Mouse (Mus musculus) ES-Bruce4 (cell line): ENCODE measurements at regions not wholly inside any gene's neighbourhood (a gene's known extent, or its start where the extent isn't known, plus 50 kb on each side); places are given as distances from the start of the nearest gene placed in this dataset.

Experiments used
- H3K27ac ChIP-seq: 2 replicates; pipeline ENCODE4 v1.5.1; 2012; ENCODE audit warnings: low read length, inconsistent platforms; ENCODE audit not compliant: insufficient read depth
- H3K27me3 ChIP-seq: 2 replicates; pipeline ENCODE4 v1.6.1; 2012; ENCODE audit warnings: mild to moderate bottlenecking, low read length, inconsistent platforms; ENCODE audit not compliant: control insufficient read depth, poor library complexity, insufficient read depth, severe bottlenecking
- H3K36me3 ChIP-seq: 2 replicates; pipeline ENCODE4 v1.6.1; 2012; ENCODE audit warnings: inconsistent platforms, mild to moderate bottlenecking, low read length, moderate library complexity; ENCODE audit not compliant: control insufficient read depth, poor library complexity, insufficient read depth, severe bottlenecking
- H3K4me1 ChIP-seq: one replicate; pipeline ENCODE4 v1.8.1; 2011; ENCODE audit warnings: low read length; ENCODE audit not compliant: control insufficient read depth, insufficient read depth
- H3K4me3 ChIP-seq: 2 replicates; pipeline ENCODE4 v1.5.1; 2011; ENCODE audit warnings: low read depth, mild to moderate bottlenecking, low read length
- H3K9ac ChIP-seq: 2 replicates; pipeline ENCODE4 v1.6.1; 2012; ENCODE audit warnings: low read depth, mild to moderate bottlenecking, inconsistent platforms; ENCODE audit not compliant: poor library complexity, severe bottlenecking
- H3K9me3 ChIP-seq: replicated peaks from 2 replicates; pipeline ENCODE4 v1.6.1; 2012; ENCODE audit warnings: mild to moderate bottlenecking, low read length, inconsistent platforms; ENCODE audit not compliant: control insufficient read depth, poor library complexity, insufficient read depth, severe bottlenecking
- CTCF ChIP-seq: IDR thresholded peaks from one replicate; pipeline ENCODE4 v1.8.1; 2011; ENCODE audit warnings: low read depth, low read length
- EP300 ChIP-seq: IDR thresholded peaks from 2 replicates; pipeline ENCODE4 v1.6.1; 2011; ENCODE audit warnings: low read depth, low read length; ENCODE audit not compliant: insufficient read depth
- POLR2A ChIP-seq: IDR thresholded peaks from one replicate; pipeline ENCODE4 v1.8.1; 2011; ENCODE audit warnings: low read length; ENCODE audit not compliant: insufficient read depth

GRCm38 (mm10) chr8:44656031-44656430, 279.2 kb upstream of the Fat1 start:
- TF ChIP-seq POLR2A (no peak), CTCF (no peak), EP300 (no peak)
- H3K9ac ChIP-seq = no peak overlapping the region
- no peaks in the 10 kb centered on the region for H3K4me1 ChIP-seq
- no peak overlapping the region for H3K4me3 ChIP-seq
- H3K27ac ChIP-seq = no peak overlapping the region
- no peaks in the 10 kb centered on the region for H3K9me3 ChIP-seq
- H3K36me3 ChIP-seq = no peaks in the 10 kb centered on the region
- H3K27me3 ChIP-seq = no peaks in the 10 kb centered on the region; the same call in 1 of the 2 replicates

- H3K27me3 ChIP-seq = no peaks in the 10 kb centered on the region; the same call in 1 of the 2 replicates
- no peak for TF ChIP-seq POLR2A
- TF ChIP-seq EP300 = no peak
- TF ChIP-seq CTCF = no peak
- H3K4me3 ChIP-seq = no peak overlapping the region
- no peak overlapping the region for H3K27ac ChIP-seq
- H3K36me3 ChIP-seq = no peaks in the 10 kb centered on the region
- no peaks in the 10 kb centered on the region for H3K4me1 ChIP-seq
- H3K9ac ChIP-seq = no peak overlapping the region
- no peaks in the 10 kb centered on the region for H3K9me3 ChIP-seq
These were observed 278.8 kb upstream of the Fat1 start for GRCm38 (mm10) chr8:44656470-44656869.

GRCm38 (mm10) chr8:44661696-44662095, 273.6 kb upstream of the Fat1 start:
- Histone ChIP-seq H3K27ac (no peak overlapping the region), H3K9ac (no peak overlapping the region), H3K4me3 (no peak overlapping the region), H3K27me3 (no peaks in the 10 kb centered on the region), H3K36me3 (no peaks in the 10 kb centered on the region), H3K9me3 (no peaks in the 10 kb centered on the region), H3K4me1 (no peaks in the 10 kb centered on the region)
- TF ChIP-seq CTCF = no peak
- no peak for TF ChIP-seq POLR2A
- TF ChIP-seq EP300 = no peak

- no peaks in the 10 kb centered on the region for H3K4me1 ChIP-seq
- H3K27me3 ChIP-seq = no peaks in the 10 kb centered on the region
- no peaks in the 10 kb centered on the region for H3K36me3 ChIP-seq
- no peak overlapping the region for H3K27ac ChIP-seq
- H3K9ac ChIP-seq = no peak overlapping the region
- H3K4me3 ChIP-seq = no peak overlapping the region
- TF ChIP-seq EP300 (no peak), POLR2A (no peak), CTCF (no peak)
- no peaks in the 10 kb centered on the region for H3K9me3 ChIP-seq
These were observed 248.1 kb upstream of the Fat1 start for GRCm38 (mm10) chr8:44687126-44687525.

- H3K9ac ChIP-seq = no peak overlapping the region
- no peaks in the 10 kb centered on the region for H3K36me3 ChIP-seq
- H3K27ac ChIP-seq = no peak overlapping the region
- no peaks in the 10 kb centered on the region for H3K4me1 ChIP-seq
- no peak for TF ChIP-seq CTCF
- H3K9me3 ChIP-seq = no peaks in the 10 kb centered on the region
- H3K27me3 ChIP-seq = no peaks in the 10 kb centered on the region
- no peak overlapping the region for H3K4me3 ChIP-seq
These were observed 245.2 kb upstream of the Fat1 start for GRCm38 (mm10) chr8:44689837-44690592.

GRCm38 (mm10) chr8:44690593-44690950, 244.7 kb upstream of the Fat1 start:
- Histone ChIP-seq H3K36me3 (no peaks in the 10 kb centered on the region), H3K4me3 (no peak overlapping the region), H3K27me3 (no peaks in the 10 kb centered on the region), H3K27ac (no peak overlapping the region), H3K9ac (no peak overlapping the region), H3K9me3 (no peaks in the 10 kb centered on the region), H3K4me1 (no peaks in the 10 kb centered on the region)
- TF ChIP-seq EP300 (no peak), CTCF (no peak), POLR2A (no peak)
